Mouse (Mus musculus) lung, postnatal 4 days (tissue): ENCODE results near the gene Ubxn11.

ENCODE experiments used
- DNase-seq, 2 experiments: peaks; one replicate each; pipeline ENCODE4 v3.0.0; 2021

Ubxn11 gene

GRCm38 (mm10) chr4:134101979-134102741 is at the start of gene Ubxn11:
Gene Ubxn11, plus strand, starts transcription at chr4:134102570.
- peak; percentile 88 to 89 for DNase-seq

- no peak for DNase-seq
Observed at GRCm38 (mm10) chr4:134053538-134053937, 48.8 kb upstream of the Ubxn11 start, which contains the start of gene Zfp683. Gene Zfp683, plus strand, starts transcription at chr4:134053838.

- DNase-seq = no peak
Observed at GRCm38 (mm10) chr4:134058166-134058715, 44.1 kb upstream of the Ubxn11 start.

GRCm38 (mm10) chr4:134058908-134059307 is 43.5 kb upstream of the Ubxn11 start:
- DNase-seq = no peak

- DNase-seq = no peak
Observed at GRCm38 (mm10) chr4:134060135-134060865, 42.1 kb upstream of the Ubxn11 start, which contains the start of gene Crybg2. Gene Crybg2, plus strand, starts transcription at chr4:134060815.

GRCm38 (mm10) chr4:134061166-134061830 is 41.1 kb upstream of the Ubxn11 start:
- DNase-seq = no peak

- DNase-seq = no peak
Observed at GRCm38 (mm10) chr4:134061944-134062446, 40.4 kb upstream of the Ubxn11 start.

- no peak for DNase-seq
Observed at GRCm38 (mm10) chr4:134062561-134062960, 39.8 kb upstream of the Ubxn11 start.

- peak; percentile 25 to 51 for DNase-seq
Observed at GRCm38 (mm10) chr4:134065431-134066004, 36.9 kb upstream of the Ubxn11 start.

- DNase-seq = no peak
Observed at GRCm38 (mm10) chr4:134067383-134067782, 35.0 kb upstream of the Ubxn11 start.

GRCm38 (mm10) chr4:134067833-134068544 is 34.4 kb upstream of the Ubxn11 start:
- DNase-seq = no peak

GRCm38 (mm10) chr4:134068793-134069580 is 33.4 kb upstream of the Ubxn11 start:
- no peak for DNase-seq

GRCm38 (mm10) chr4:134078694-134079093 is 23.7 kb upstream of the Ubxn11 start:
- peak; percentile 62 to 72 for DNase-seq

GRCm38 (mm10) chr4:134080674-134081073 is 21.7 kb upstream of the Ubxn11 start:
- DNase-seq = no peak

- DNase-seq = peak; percentile 87 to 92
Observed at GRCm38 (mm10) chr4:134081730-134082386, 20.5 kb upstream of the Ubxn11 start.

GRCm38 (mm10) chr4:134082460-134082859 is 19.9 kb upstream of the Ubxn11 start:
- DNase-seq = no peak

- no peak for DNase-seq
Observed at GRCm38 (mm10) chr4:134084999-134085398, 17.4 kb upstream of the Ubxn11 start.

- peak; percentile 48 to 61 for DNase-seq
Observed at GRCm38 (mm10) chr4:134087412-134087811, 15.0 kb upstream of the Ubxn11 start.

GRCm38 (mm10) chr4:134089029-134089428 is 13.3 kb upstream of the Ubxn11 start:
- DNase-seq = peak in 1 of 2 experiments; percentile 20

GRCm38 (mm10) chr4:134090521-134091224 is 11.7 kb upstream of the Ubxn11 start:
- DNase-seq = no peak
